Mouse (Mus musculus): ENCODE results near the gene H2-Q1.
"Not testable (repeated sequence)": the region's sequence is repeated elsewhere in the genome, so short reads cannot be mapped to it uniquely, and the experiment has no call there.

Gene H2-Q1

DNA sequence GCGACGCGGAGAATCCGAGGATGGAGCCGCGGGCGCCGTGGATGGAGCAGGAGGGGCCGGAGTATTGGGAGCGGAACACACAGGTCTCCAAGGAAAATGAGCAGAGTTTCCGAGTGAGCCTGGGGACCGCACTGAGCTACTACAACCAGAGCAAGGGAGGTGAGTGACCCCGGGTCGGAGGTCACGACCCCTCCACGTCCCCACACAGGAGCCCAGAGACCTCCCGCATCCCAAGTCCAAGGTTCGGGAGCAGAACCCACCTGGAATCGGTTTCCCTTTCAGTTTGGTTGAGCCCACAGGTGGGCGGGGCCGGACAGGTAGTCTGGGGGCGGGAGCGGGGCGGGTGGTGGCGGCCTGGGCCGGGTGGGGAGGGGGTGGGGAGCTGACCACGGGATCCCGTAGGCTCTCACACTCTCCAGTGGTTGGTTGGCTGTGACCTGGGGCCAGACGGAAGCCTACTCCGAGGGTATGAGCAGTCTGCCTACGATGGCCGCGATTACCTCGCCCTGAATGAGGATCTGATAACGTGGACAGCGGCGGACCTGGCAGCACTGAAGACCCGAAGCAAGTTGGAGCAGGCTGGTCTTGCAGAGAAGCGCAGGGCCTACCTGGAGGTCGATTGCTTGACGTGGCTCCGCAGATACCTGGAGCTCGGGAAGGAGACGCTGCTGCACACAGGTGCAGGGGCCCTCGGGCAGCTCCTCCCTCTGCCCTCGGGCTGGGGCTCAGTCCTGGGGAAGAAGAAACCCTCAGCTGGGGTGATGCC lies 22.7 kb downstream of the H2-Q1 start:
- DNase-seq = peak; percentile 9

DNA sequence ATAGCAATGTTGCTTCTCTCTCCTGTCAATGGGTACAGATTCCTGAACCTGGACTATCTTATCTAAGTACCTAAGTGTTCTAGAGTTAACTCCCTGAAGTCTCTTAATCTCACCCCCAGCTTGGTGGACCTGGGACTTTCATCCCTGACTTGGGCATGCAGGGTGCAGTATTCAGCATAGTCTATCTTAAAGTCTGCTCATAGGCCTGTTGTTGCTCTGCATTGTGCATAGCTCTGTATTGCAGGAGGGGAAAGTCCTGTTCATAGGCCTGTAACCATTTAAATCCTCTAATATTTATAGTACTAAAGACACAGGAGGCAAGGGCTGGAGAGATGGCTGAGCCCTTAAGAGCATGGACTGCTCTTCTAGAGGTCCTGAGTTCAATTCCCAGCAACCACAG lies 27.5 kb downstream of the H2-Q1 start:
- not testable (repeated sequence) for DNase-seq

GRCm38 (mm10) chr17:35353275-35353674 lies 33.1 kb downstream of the H2-Q1 start:
- DNase-seq = not testable (repeated sequence)

GRCm38 (mm10) chr17:35354071-35354470 lies 33.9 kb downstream of the H2-Q1 start:
- DNase-seq = no peak

DNA sequence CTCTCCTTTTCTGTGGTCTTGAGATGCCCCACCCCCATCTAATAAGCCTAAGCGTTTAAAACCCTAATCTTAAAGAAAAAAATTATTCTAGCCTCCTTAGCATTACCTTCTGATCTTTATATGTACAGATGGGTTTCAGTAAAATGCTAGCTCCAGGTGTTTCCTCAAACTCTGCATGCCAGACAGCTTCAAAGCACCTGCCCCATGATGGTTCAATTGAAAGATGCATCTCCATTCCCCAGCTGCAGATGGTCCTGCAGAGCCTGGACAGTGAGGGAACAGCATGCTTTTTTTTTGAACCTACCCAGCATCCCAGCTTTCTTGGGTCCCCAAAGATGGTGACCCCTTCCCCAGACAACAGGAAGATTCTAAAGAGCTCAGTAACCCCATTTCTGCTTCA lies 36.9 kb downstream of the H2-Q1 start:
- DNase-seq = no peak

- DNase-seq = no peak
These were observed 38.7 kb downstream of the H2-Q1 start for GRCm38 (mm10) chr17:35358763-35359469.

GRCm38 (mm10) chr17:35359470-35359862 lies 39.3 kb downstream of the H2-Q1 start:
- no peak for DNase-seq
